Comparison of ENCODE assay signal across 23 mouse cellular contexts in the genomic region with DNA sequence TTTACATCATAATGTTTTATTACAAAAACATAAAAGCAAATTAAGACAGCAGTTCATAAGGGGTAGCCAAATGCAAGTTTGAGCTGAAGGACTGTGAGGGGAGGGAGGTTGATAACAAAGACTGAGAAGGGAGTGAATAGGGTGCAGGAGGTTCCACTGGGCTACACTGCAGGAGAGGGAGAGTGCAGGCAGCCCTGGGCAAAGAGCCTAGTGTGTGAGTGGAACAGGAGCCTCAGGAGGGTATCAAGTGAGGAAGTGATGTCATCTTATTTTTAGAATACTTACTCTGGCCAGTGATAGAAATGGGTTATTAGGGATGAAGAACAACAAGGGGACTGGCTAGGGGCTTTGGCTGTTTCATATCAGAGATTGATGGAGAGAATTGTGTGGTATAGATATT. TPM values are rescaled to one million over a fixed set of nuclear protein-coding genes. Genes with fewer than 3 reads are reported as not detected.
DNase-seq lines count a peak whose midpoint lies in the region; ATAC-seq and TF ChIP-seq lines count a peak whose summit lies in the region.
"Had no signal": no experiment of that assay in that cellular context is flagged by ENCODE, and none has a peak within 500 bp of the region (broad histone marks: within the 10 kb centered on the region; RNA-seq: fewer than 3 reads in every experiment).

No protein-coding gene starts in this region.

- H3K36me3 ChIP-seq in forebrain, embryonic 15.5 days = no peaks in the 10 kb centered on the region
- no peaks in the 10 kb centered on the region for H3K36me3 ChIP-seq in forebrain, embryonic 11.5 days (ENCODE audit: control insufficient read depth, insufficient read depth, low read length)
- H3K36me3 ChIP-seq: embryonic facial prominence, embryonic 15.5 days; G1E; heart, embryonic 15.5 days; intestine, embryonic 15.5 days had no signal

- no peak overlapping the region for H3K9ac ChIP-seq in forebrain, embryonic 15.5 days (replicated peaks)
- H3K9ac ChIP-seq in forebrain, embryonic 11.5 days (ENCODE audit: low read length) = no peak overlapping the region
- H3K9ac ChIP-seq: embryonic facial prominence, embryonic 15.5 days; heart, embryonic 15.5 days; hindbrain, embryonic 14.5 days; intestine, embryonic 15.5 days had no signal

- TF ChIP-seq CTCF in layer of hippocampus, adult 2 months (conservative IDR thresholded peaks at IDR 0.05) = no peak

- no peak overlapping the region for H3K4me3 ChIP-seq in forebrain, embryonic 15.5 days
- H3K4me3 ChIP-seq in forebrain, embryonic 11.5 days (ENCODE audit: low read depth, low read length) = no peak overlapping the region
- no peak overlapping the region for H3K4me3 ChIP-seq in layer of hippocampus, adult 2 months
- H3K4me3 ChIP-seq: embryonic facial prominence, embryonic 15.5 days; erythroblast, embryonic 14.5 days; heart, adult 2 months; heart, embryonic 15.5 days; hindbrain, embryonic 10.5 days; intestine, embryonic 15.5 days had no signal

- no peaks in the 10 kb centered on the region for H3K9me3 ChIP-seq in forebrain, embryonic 15.5 days
- H3K9me3 ChIP-seq in forebrain, embryonic 11.5 days (ENCODE audit: control insufficient read depth, low read length) = no peaks in the 10 kb centered on the region
- H3K9me3 ChIP-seq: embryonic facial prominence, embryonic 15.5 days; G1E; heart, embryonic 15.5 days; hindbrain, embryonic 10.5 days; intestine, embryonic 15.5 days had no signal

- no peaks in the 10 kb centered on the region for H3K27me3 ChIP-seq in forebrain, embryonic 15.5 days
- H3K27me3 ChIP-seq in forebrain, embryonic 11.5 days (ENCODE audit: control insufficient read depth, insufficient read depth, low read length) = no peaks in the 10 kb centered on the region
- H3K27me3 ChIP-seq: embryonic facial prominence, embryonic 15.5 days; heart, embryonic 15.5 days; intestine, embryonic 15.5 days had no signal

- DNase-seq in cerebellum, postnatal 4 days (ENCODE audit: low spot score in 2 of 2) = no peak
- peak; percentile 29 to 52 for DNase-seq in cerebellum, postnatal 25 days
- no peak for DNase-seq in cerebellum, adult 9-11 months
- DNase-seq in forebrain, embryonic 11.5 days (ENCODE audit: low spot score) = no peak
- no peak for DNase-seq in layer of hippocampus, adult 2 months (ENCODE audit: low spot score in 2 of 2)
- no peak for DNase-seq in layer of hippocampus, adult 11-12 months (ENCODE audit: low spot score)
- DNase-seq: adrenal gland, postnatal 10 days; B cell, adult 2 months; cerebellum, adult 9-10 months; gastrocnemius, postnatal 10 days; heart, adult 2 months; kidney, adult 18-20 months had no signal

- ATAC-seq in cerebellum, adult (ENCODE audit: insufficient number of reproducible peaks, low FRiP score, low TSS enrichment) = 0 out of 2 replicates have a peak, but pooled peaks have one; percentile 33
- no peak for ATAC-seq in forebrain, embryonic 15.5 days (replicated peaks)
- ATAC-seq in forebrain, embryonic 11.5 days (replicated peaks; ENCODE audit: low FRiP score) = no peak
- ATAC-seq: CD4-positive, CD25-positive, alpha-beta regulatory T cell, adult 4 months; intestine, embryonic 15.5 days had no signal

- peak overlapping the region; percentile 36 for H3K27ac ChIP-seq in forebrain, embryonic 15.5 days (replicated peaks)
- H3K27ac ChIP-seq in forebrain, embryonic 11.5 days (ENCODE audit: low read depth, low read length) = no peak overlapping the region
- H3K27ac ChIP-seq in layer of hippocampus, adult 2 months = 0 out of 2 replicates have a peak overlapping the region, but pooled peaks have one; percentile 28
- H3K27ac ChIP-seq: embryonic facial prominence, embryonic 15.5 days; heart, adult 2 months; heart, embryonic 15.5 days; hindbrain, embryonic 10.5 days; hindbrain, embryonic 14.5 days; intestine, embryonic 15.5 days had no signal

- H3K4me2 ChIP-seq in forebrain, embryonic 15.5 days (replicated peaks) = no peak overlapping the region
- no peak overlapping the region for H3K4me2 ChIP-seq in forebrain, embryonic 11.5 days (ENCODE audit: low read depth, low read length, severe bottlenecking)
- H3K4me2 ChIP-seq: embryonic facial prominence, embryonic 15.5 days; heart, embryonic 11.5 days; heart, embryonic 15.5 days; hindbrain, embryonic 14.5 days; intestine, embryonic 15.5 days had no signal

- peaks cover 51% of the 10 kb centered on the region for H3K4me1 ChIP-seq in forebrain, embryonic 15.5 days
- H3K4me1 ChIP-seq in forebrain, embryonic 11.5 days (replicated peaks; ENCODE audit: control insufficient read depth, insufficient read depth, low read length) = 0 out of 2 replicates have a peak, but pooled peaks cover 5% of the 10 kb centered on the region
- H3K4me1 ChIP-seq: heart, embryonic 15.5 days; intestine, embryonic 15.5 days had no signal

RNA-seq across cellular contexts. Expression of a gene that starts 42.2 kb away (rescaled TPM):
- 171 and 172 TPM in 2 replicates for polyA plus RNA-seq in forebrain, embryonic 15.5 days (2015; fragmentation: Nextera tagmentation; extraction: Ambion mirVana)
- 88.9 and 90.1 TPM in 2 replicates for polyA plus RNA-seq in forebrain, embryonic 11.5 days (2014; fragmentation: Nextera tagmentation; extraction: Ambion mirVana)
- 100 to 1,000 TPM; 467 to 553 TPM for total RNA-seq in layer of hippocampus, adult 2 months (2021)
- polyA plus RNA-seq: erythroblast, embryonic 14.5 days had no signal

Comparison
In these comparisons a context has a peak if more than half of its experiments do, and no peak if none do; other contexts are left out.
1. DNase-seq: peak in cerebellum, postnatal 25 days (2 of 2); none in cerebellum, postnatal 4 days (0 of 2), cerebellum, adult 9-11 months (single experiment), forebrain, embryonic 11.5 days (single experiment), layer of hippocampus, adult 2 months (0 of 2) and layer of hippocampus, adult 11-12 months (single experiment).